Mouse (Mus musculus): ENCODE results near the gene Scai. TPM values are rescaled to one million over a fixed set of nuclear protein-coding genes. Genes with fewer than 3 reads are reported as not detected.

The Scai gene
- polyA plus RNA-seq, 1 experiment: 0.24 TPM

GRCm38 (mm10) chr2:39031611-39032010, 158.9 kb downstream of the Scai start:
- 96% methylated on average over 1 of the region's 1 CpGs for WGBS

GRCm38 (mm10) chr2:39020004-39020403, 170.5 kb downstream of the Scai start:
- 92% methylated on average over 1 of the region's 1 CpGs for WGBS
- DNase-seq (ENCODE audit: low read depth, low spot score): no peak

More at GRCm38 (mm10) chr2:39031611-39032010, 158.9 kb downstream of the Scai start:
- no peak for DNase-seq (ENCODE audit: low read depth, low spot score)

GRCm38 (mm10) chr2:39016581-39016980, 174.0 kb downstream of the Scai start:
- DNase-seq (ENCODE audit: low read depth, low spot score): no peak
- WGBS: 76% methylated on average over 3 of the region's 3 CpGs

Other genes with a start within 250 kb of the Scai start
- gene Wdr38, start 193.3 kb downstream of the Scai start, polyA plus RNA-seq (2012; rRNA removed): 0.47 and 0.55 TPM in 2 replicates
- 24.3 and 27.3 TPM in 2 replicates for gene Arpc5l, start 185.4 kb downstream of the Scai start, polyA plus RNA-seq (2012; rRNA removed)
- gene Rpl35, start 185.1 kb downstream of the Scai start, polyA plus RNA-seq (2012; rRNA removed): 224 and 239 TPM in 2 replicates
- 13.7 and 20.5 TPM in 2 replicates for gene Golga1, start 125.2 kb downstream of the Scai start, polyA plus RNA-seq (2012; rRNA removed)
- gene Ppp6c, start 35.7 kb upstream of the Scai start, polyA plus RNA-seq (2012; rRNA removed): 17.5 and 20.8 TPM in 2 replicates